Mouse (Mus musculus) lung, adult 2 months (tissue): Measurements from ENCODE around the gene Pde8a.

Experiments
- CTCF ChIP-seq: fragments of 200-500 bp; IDR thresholded peaks from 2 replicates; pipeline ENCODE4 v1.5.1; 2011; ENCODE audit warnings: mild to moderate bottlenecking, low read length, control low read depth; ENCODE audit not compliant: insufficient read depth
- POLR2A ChIP-seq: fragments of 200-500 bp; IDR thresholded peaks from 2 replicates; pipeline ENCODE4 v1.6.1; 2011; ENCODE audit warnings: low read depth, mild to moderate bottlenecking, control low read depth, low read length, borderline replicate concordance; ENCODE audit errors: extremely low read depth

DNA sequence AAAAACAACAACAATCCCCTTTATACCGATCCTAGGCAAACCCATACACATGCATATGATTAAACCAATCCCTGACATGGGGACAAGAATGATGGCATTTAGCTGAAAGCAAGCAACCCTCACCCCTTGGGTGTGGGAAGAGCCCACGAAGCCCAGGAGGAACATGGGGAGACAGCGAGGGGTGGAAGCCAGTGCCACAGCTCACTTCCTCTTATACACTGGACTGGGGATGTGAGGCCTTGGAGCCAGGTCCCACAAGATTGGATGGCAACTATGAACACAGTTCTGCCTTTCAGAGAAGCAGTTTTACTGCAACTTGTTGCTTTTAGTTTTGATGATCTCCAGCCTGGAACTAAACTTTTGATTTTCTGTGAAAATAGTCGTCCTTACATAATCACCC lies 13.6 kb upstream of the Pde8a start:
- TF ChIP-seq CTCF, result no peak
- no peak for TF ChIP-seq POLR2A
